Mouse (Mus musculus) intestine, embryonic 15.5 days (tissue): ENCODE measurements at regions not wholly inside any gene's neighbourhood (a gene's known extent, or its start where the extent isn't known, plus 50 kb on each side); places are given as distances from the start of the nearest gene placed in this dataset.
A peak's percentile ranks its signal among the peaks of the same experiment; 100 is the strongest.

Experiments used
- ATAC-seq: fragments of 200-750 bp; cut with Nextera tagmentation; 2 replicates; pipeline ENCODE4 v1.8.0; 2017; ENCODE audit warnings: moderate TSS enrichment, moderate library complexity
- H3K27ac ChIP-seq: fragments of 300-500 bp; sonication (generic); 2 replicates; pipeline ENCODE4 v1.5.1; 2015; ENCODE audit warnings: mild to moderate bottlenecking, inconsistent platforms
- H3K27me3 ChIP-seq: fragments of 300-500 bp; sonication (generic); replicated peaks from 2 replicates; pipeline ENCODE4 v1.6.1; 2015; ENCODE audit warnings: inconsistent platforms
- H3K36me3 ChIP-seq: fragments of 300-500 bp; sonication (generic); 2 replicates; pipeline ENCODE4 v1.6.1; 2015; ENCODE audit warnings: inconsistent platforms
- H3K4me1 ChIP-seq: fragments of 300-500 bp; sonication (generic); replicated peaks from 2 replicates; pipeline ENCODE4 v1.6.1; 2015; ENCODE audit warnings: inconsistent platforms
- H3K4me2 ChIP-seq: fragments of 300-500 bp; sonication (generic); replicated peaks from 2 replicates; pipeline ENCODE4 v1.6.1; 2015; ENCODE audit warnings: mild to moderate bottlenecking, inconsistent platforms
- H3K4me3 ChIP-seq: fragments of 300-500 bp; sonication (generic); replicated peaks from 2 replicates; pipeline ENCODE4 v1.5.1; 2015; ENCODE audit warnings: inconsistent platforms
- H3K9ac ChIP-seq: fragments of 300-500 bp; sonication (generic); 2 replicates; pipeline ENCODE4 v1.6.1; 2015; ENCODE audit warnings: inconsistent platforms
- H3K9me3 ChIP-seq: fragments of 300-500 bp; sonication (generic); 2 replicates; pipeline ENCODE4 v1.6.1; 2016; ENCODE audit warnings: inconsistent platforms
- WGBS: fragments of 180-500 bp; shearing (Covaris S2); methylation state at CpG from one replicate; pipeline ENCODE4 v1.1.7; 2015; 5-methylcytosine and 5-hydroxymethylcytosine counted together

- Histone ChIP-seq H3K36me3 (no peaks in the 10 kb centered on the region), H3K4me3 (no peak overlapping the region), H3K9ac (no peak overlapping the region), H3K27ac (peak overlapping the region; percentile 83), H3K27me3 (no peaks in the 10 kb centered on the region), H3K4me2 (peak overlapping the region; percentile 42), H3K9me3 (no peaks in the 10 kb centered on the region), H3K4me1 (peaks cover 14% of the 10 kb centered on the region)
- WGBS: 8% methylated on average over 5 of the region's 5 CpGs
- peak; percentile 69 for ATAC-seq
These were observed 69.3 kb downstream of the Btg1 start for GRCm38 (mm10) chr10:96685991-96686601.

- peaks cover 17% of the 10 kb centered on the region for H3K4me1 ChIP-seq
- no peak overlapping the region for H3K9ac ChIP-seq
- no peaks in the 10 kb centered on the region for H3K9me3 ChIP-seq
- peak overlapping the region; percentile 42 for H3K4me2 ChIP-seq
- 9% methylated on average over 6 of the region's 6 CpGs for WGBS
- H3K4me3 ChIP-seq: no peak overlapping the region
- ATAC-seq: peak; percentile 78
- H3K27ac ChIP-seq: peak overlapping the region; percentile 83
- H3K27me3 ChIP-seq: no peaks in the 10 kb centered on the region
- no peaks in the 10 kb centered on the region for H3K36me3 ChIP-seq
These were observed 70.0 kb downstream of the Btg1 start for GRCm38 (mm10) chr10:96686659-96687440.

GRCm38 (mm10) chr10:96687441-96687772 lies 70.6 kb downstream of the Btg1 start:
- no peak for ATAC-seq
- H3K4me3 ChIP-seq: no peak overlapping the region
- H3K27ac ChIP-seq: peak overlapping the region; percentile 83
- no peaks in the 10 kb centered on the region for H3K9me3 ChIP-seq
- peaks cover 17% of the 10 kb centered on the region for H3K4me1 ChIP-seq
- no peak overlapping the region for H3K9ac ChIP-seq
- no peaks in the 10 kb centered on the region for H3K27me3 ChIP-seq
- 42% methylated on average over 1 of the region's 1 CpGs for WGBS
- no peaks in the 10 kb centered on the region for H3K36me3 ChIP-seq
- H3K4me2 ChIP-seq: peak overlapping the region; percentile 42

- Histone ChIP-seq H3K4me3 (no peak overlapping the region), H3K27ac (peak overlapping the region; percentile 80), H3K27me3 (no peaks in the 10 kb centered on the region), H3K4me1 (peaks cover 21% of the 10 kb centered on the region), H3K9me3 (no peaks in the 10 kb centered on the region), H3K4me2 (peak overlapping the region; percentile 33), H3K36me3 (no peaks in the 10 kb centered on the region), H3K9ac (no peak overlapping the region)
- WGBS: 17% methylated on average over 11 of the region's 11 CpGs
- 0 out of 2 replicates have a peak, but pooled peaks have one; percentile 16 for ATAC-seq
These were observed 73.4 kb downstream of the Btg1 start for GRCm38 (mm10) chr10:96689976-96690867.

- Histone ChIP-seq H3K27ac (peak overlapping the region; percentile 80), H3K9ac (no peak overlapping the region), H3K9me3 (no peaks in the 10 kb centered on the region), H3K4me2 (peak overlapping the region; percentile 33), H3K4me1 (peaks cover 21% of the 10 kb centered on the region), H3K27me3 (no peaks in the 10 kb centered on the region), H3K4me3 (no peak overlapping the region), H3K36me3 (no peaks in the 10 kb centered on the region)
- WGBS: 26% methylated on average over 2 of the region's 2 CpGs
- peak; percentile 52 for ATAC-seq
These were observed 74.1 kb downstream of the Btg1 start for GRCm38 (mm10) chr10:96690868-96691302.

- peak overlapping the region; percentile 33 for H3K4me2 ChIP-seq
- no peak overlapping the region for H3K9ac ChIP-seq
- H3K27me3 ChIP-seq: no peaks in the 10 kb centered on the region
- WGBS: 66% methylated on average over 6 of the region's 6 CpGs
- H3K4me1 ChIP-seq: peaks cover 16% of the 10 kb centered on the region
- H3K4me3 ChIP-seq: no peak overlapping the region
- H3K36me3 ChIP-seq: no peaks in the 10 kb centered on the region
- no peaks in the 10 kb centered on the region for H3K9me3 ChIP-seq
- peak overlapping the region; percentile 80 for H3K27ac ChIP-seq
- ATAC-seq: peak; percentile 46
These were observed 74.6 kb downstream of the Btg1 start for GRCm38 (mm10) chr10:96691319-96691870.

- H3K27me3 ChIP-seq: no peaks in the 10 kb centered on the region
- WGBS: 91% methylated on average over 7 of the region's 7 CpGs
- no peak for ATAC-seq
These were observed 76.0 kb downstream of the Btg1 start for GRCm38 (mm10) chr10:96692821-96693220.

GRCm38 (mm10) chr10:96693766-96694165 lies 77.0 kb downstream of the Btg1 start:
- ATAC-seq: no peak
- 47% methylated on average over 6 of the region's 6 CpGs for WGBS
- H3K27ac ChIP-seq: no peak overlapping the region

More at GRCm38 (mm10) chr10:96692821-96693220, 76.0 kb downstream of the Btg1 start:
- H3K36me3 ChIP-seq: no peaks in the 10 kb centered on the region
- no peak overlapping the region for H3K4me3 ChIP-seq
- H3K9me3 ChIP-seq: no peaks in the 10 kb centered on the region
- no peak overlapping the region for H3K4me2 ChIP-seq
- no peak overlapping the region for H3K27ac ChIP-seq
- H3K4me1 ChIP-seq: peaks cover 11% of the 10 kb centered on the region
- H3K9ac ChIP-seq: no peak overlapping the region

GRCm38 (mm10) chr10:96696571-96696970 lies 79.8 kb downstream of the Btg1 start:
- Histone ChIP-seq H3K36me3 (no peaks in the 10 kb centered on the region), H3K27me3 (no peaks in the 10 kb centered on the region), H3K4me3 (no peak overlapping the region), H3K4me2 (no peak overlapping the region), H3K9ac (no peak overlapping the region), H3K9me3 (no peaks in the 10 kb centered on the region), H3K4me1 (peaks cover 4% of the 10 kb centered on the region; the same call in 1 of the 2 replicates), H3K27ac (no peak overlapping the region)
- no peak for ATAC-seq
- 89% methylated on average over 7 of the region's 7 CpGs for WGBS

More at GRCm38 (mm10) chr10:96693766-96694165, 77.0 kb downstream of the Btg1 start:
- no peaks in the 10 kb centered on the region for H3K27me3 ChIP-seq
- H3K4me1 ChIP-seq: peaks cover 11% of the 10 kb centered on the region
- no peak overlapping the region for H3K4me2 ChIP-seq
- H3K9ac ChIP-seq: no peak overlapping the region
- H3K4me3 ChIP-seq: no peak overlapping the region
- no peaks in the 10 kb centered on the region for H3K36me3 ChIP-seq
- H3K9me3 ChIP-seq: no peaks in the 10 kb centered on the region

GRCm38 (mm10) chr10:96697781-96698180 lies 81.0 kb downstream of the Btg1 start:
- 66% methylated on average over 3 of the region's 3 CpGs for WGBS
- Histone ChIP-seq H3K9me3 (no peaks in the 10 kb centered on the region), H3K4me1 (0 out of 2 replicates have a peak, but pooled peaks cover 4% of the 10 kb centered on the region), H3K9ac (no peak overlapping the region), H3K27ac (no peak overlapping the region), H3K27me3 (no peaks in the 10 kb centered on the region), H3K4me3 (no peak overlapping the region), H3K36me3 (no peaks in the 10 kb centered on the region), H3K4me2 (no peak overlapping the region)
- ATAC-seq: no peak

- WGBS: 90% methylated on average over 4 of the region's 4 CpGs
- H3K9me3 ChIP-seq: no peaks in the 10 kb centered on the region
- ATAC-seq: no peak
- no peaks in the 10 kb centered on the region for H3K36me3 ChIP-seq
- no peak overlapping the region for H3K9ac ChIP-seq
- no peaks in the 10 kb centered on the region for H3K27me3 ChIP-seq
- no peak overlapping the region for H3K4me3 ChIP-seq
- H3K4me1 ChIP-seq: no peaks in the 10 kb centered on the region
- H3K4me2 ChIP-seq: no peak overlapping the region
- no peak overlapping the region for H3K27ac ChIP-seq
These were observed 89.8 kb downstream of the Btg1 start for GRCm38 (mm10) chr10:96706656-96707055.

GRCm38 (mm10) chr10:96708471-96708870 lies 91.7 kb downstream of the Btg1 start:
- no peaks in the 10 kb centered on the region for H3K4me1 ChIP-seq
- WGBS: 88% methylated on average over 2 of the region's 2 CpGs
- H3K4me3 ChIP-seq: no peak overlapping the region
- no peak overlapping the region for H3K27ac ChIP-seq
- H3K27me3 ChIP-seq: no peaks in the 10 kb centered on the region
- H3K36me3 ChIP-seq: no peaks in the 10 kb centered on the region
- ATAC-seq: no peak
- H3K9ac ChIP-seq: no peak overlapping the region
- H3K9me3 ChIP-seq: no peaks in the 10 kb centered on the region
- no peak overlapping the region for H3K4me2 ChIP-seq
